Mouse (Mus musculus) thymus, adult 2 months (tissue): ENCODE data around the gene Schip1.

ENCODE experiments used
- CTCF ChIP-seq: fragments of 200-500 bp; IDR thresholded peaks from 2 replicates; pipeline ENCODE4 v1.5.1; 2012; ENCODE audit warnings: mild to moderate bottlenecking, control low read depth, low read length, moderate library complexity, borderline replicate concordance; ENCODE audit not compliant: control insufficient read depth, poor library complexity, insufficient read depth; ENCODE audit errors: extremely low read depth
- POLR2A ChIP-seq: fragments of 200-500 bp; IDR thresholded peaks from 2 replicates; pipeline ENCODE4 v1.6.1; 2012; ENCODE audit warnings: mild to moderate bottlenecking, low read length, control low read depth, moderate library complexity; ENCODE audit not compliant: control insufficient read depth, poor library complexity, insufficient read depth; ENCODE audit errors: extremely low read depth

DNA sequence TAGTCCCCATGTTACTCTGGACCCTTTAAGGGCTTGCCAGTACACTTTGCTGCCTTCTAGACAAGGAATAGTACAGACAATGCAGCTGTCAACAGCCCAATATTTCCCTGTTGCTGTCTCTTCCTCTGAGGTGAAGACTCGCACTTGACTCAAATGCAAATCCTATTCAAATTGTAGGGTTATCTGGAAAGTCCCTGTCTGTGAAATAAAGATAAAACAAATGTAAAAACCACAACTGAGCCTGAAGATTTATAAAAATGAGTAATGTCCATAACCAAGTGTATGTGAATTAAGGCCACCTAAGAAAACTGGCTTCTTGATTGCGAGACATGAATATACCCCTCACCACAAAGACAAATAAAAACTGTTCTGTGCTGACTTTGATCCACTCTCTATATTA lies 175.3 kb downstream of the Schip1 start:
- TF ChIP-seq POLR2A (no peak), CTCF (no peak)
